Mouse (Mus musculus) liver, embryonic 14.5 days (tissue): ENCODE results near the gene Esm1.

Experiments
- CTCF ChIP-seq: IDR thresholded peaks from 2 replicates; pipeline ENCODE4 v1.5.1; 2016; ENCODE audit warnings: antibody characterized with exemption, low read depth, control low read depth
- EP300 ChIP-seq: IDR thresholded peaks from 2 replicates; pipeline ENCODE4 v1.6.1; 2016; ENCODE audit warnings: antibody characterized with exemption, low read depth

- TF ChIP-seq CTCF: no peak
- no peak for TF ChIP-seq EP300
These were observed at the start of gene Esm1 for GRCm38 (mm10) chr13:113209624-113210023.
